Mouse (Mus musculus) adrenal gland, adult 2 months (tissue): Measurements from ENCODE around the gene Nthl1. TPM values are rescaled to one million over a fixed set of nuclear protein-coding genes. Genes with fewer than 3 reads are reported as not detected.
"Not testable (repeated sequence)": the region's sequence is repeated elsewhere in the genome, so short reads cannot be mapped to it uniquely, and the experiment has no call there.

ENCODE experiments used
- DNase-seq: peaks from one replicate; pipeline ENCODE4 v3.0.0; 2021
- polyA plus RNA-seq: library from polyadenylated mRNA; depleted of rRNA; stranded (reverse); fragments of >200 nt; gene quantifications from 2 replicates; pipeline ENCODE4 v1.2.3, GENCODE M21; 2012
- total RNA-seq, 2 experiments: library from RNA; stranded (reverse); gene quantifications; 2 replicates each; pipeline ENCODE4 v1.2.3; 2021

Gene Nthl1
- total and polyA plus RNA-seq, 3 experiments = 4.8 to 13.8 (median 10.1) TPM

DNA sequence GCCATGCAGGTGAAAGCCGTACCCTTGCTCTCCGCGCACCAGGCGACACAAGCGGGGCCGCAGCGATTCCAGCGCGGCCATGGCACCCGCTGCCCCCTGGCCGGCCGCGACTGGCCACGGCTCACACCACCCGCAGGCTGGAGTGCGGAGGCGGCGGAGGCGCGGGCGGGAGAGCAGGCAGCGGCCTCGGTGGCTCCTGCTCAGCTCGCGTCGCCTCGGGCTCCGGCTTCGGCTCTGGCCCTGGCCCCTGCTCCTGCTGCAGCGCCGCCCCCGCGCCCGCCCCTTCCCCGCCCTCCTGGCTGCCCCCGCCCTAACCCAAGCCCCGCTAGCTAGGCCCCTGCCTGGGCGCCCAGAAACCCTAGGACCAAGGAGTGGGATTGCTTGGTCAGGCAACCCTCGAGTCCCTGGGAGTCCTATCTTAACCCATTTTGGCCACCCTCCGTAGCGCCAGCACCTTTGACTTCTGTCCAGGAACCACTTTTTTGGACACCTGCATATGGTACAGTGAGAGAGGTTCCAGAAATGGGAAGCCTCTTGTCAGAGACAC lies 17.7 kb downstream of the Nthl1 start, which contains the start of gene Slc9a3r2:
TSS of gene Slc9a3r2 (minus strand) at position 258 of the 547 bp plus-strand sequence.
- peak; percentile 87 for DNase-seq

GRCm38 (mm10) chr17:24650766-24651165 lies 18.3 kb downstream of the Nthl1 start:
- no peak for DNase-seq

DNA sequence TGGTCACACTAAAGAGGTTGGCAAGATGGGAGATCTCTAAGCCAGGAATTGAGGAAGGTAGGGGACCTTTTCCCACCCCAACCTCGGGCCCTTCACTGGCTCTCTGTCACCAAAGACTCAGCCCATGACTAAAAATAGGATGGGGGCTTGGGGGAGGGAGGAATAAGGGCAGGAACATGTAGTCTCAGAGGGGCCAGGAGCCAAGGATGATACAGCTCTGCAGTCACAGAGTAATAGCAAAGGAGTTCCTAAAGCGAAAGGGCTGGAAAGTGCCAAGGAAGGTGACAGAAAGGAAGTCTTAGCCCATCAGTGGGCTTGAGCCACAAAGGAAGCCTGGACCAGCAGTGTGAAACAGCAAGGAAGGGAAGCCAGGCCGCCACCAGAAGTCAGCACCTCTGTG lies 19.4 kb downstream of the Nthl1 start:
- no peak for DNase-seq

GRCm38 (mm10) chr17:24653967-24654710 lies 21.7 kb downstream of the Nthl1 start:
- DNase-seq = peak; percentile 73

DNA sequence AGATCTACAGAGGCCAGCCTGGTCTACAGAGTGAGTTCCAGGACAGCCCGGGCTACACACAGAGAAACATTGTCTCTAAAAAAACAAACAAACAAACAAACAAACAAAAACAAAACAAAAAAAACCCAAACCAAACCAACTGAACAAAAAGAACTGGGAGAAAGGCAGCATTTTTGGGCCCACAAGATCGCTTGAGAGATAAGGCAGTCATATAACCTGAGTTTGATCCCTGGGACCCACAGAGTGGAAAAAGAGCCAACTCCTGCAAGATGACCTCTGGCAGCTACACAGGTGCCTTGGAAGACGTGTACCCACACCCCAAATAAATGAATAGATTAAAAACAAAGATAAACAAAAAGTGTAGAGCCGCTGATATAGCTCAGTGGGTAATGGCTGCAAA lies 22.5 kb downstream of the Nthl1 start:
- no peak for DNase-seq

DNA sequence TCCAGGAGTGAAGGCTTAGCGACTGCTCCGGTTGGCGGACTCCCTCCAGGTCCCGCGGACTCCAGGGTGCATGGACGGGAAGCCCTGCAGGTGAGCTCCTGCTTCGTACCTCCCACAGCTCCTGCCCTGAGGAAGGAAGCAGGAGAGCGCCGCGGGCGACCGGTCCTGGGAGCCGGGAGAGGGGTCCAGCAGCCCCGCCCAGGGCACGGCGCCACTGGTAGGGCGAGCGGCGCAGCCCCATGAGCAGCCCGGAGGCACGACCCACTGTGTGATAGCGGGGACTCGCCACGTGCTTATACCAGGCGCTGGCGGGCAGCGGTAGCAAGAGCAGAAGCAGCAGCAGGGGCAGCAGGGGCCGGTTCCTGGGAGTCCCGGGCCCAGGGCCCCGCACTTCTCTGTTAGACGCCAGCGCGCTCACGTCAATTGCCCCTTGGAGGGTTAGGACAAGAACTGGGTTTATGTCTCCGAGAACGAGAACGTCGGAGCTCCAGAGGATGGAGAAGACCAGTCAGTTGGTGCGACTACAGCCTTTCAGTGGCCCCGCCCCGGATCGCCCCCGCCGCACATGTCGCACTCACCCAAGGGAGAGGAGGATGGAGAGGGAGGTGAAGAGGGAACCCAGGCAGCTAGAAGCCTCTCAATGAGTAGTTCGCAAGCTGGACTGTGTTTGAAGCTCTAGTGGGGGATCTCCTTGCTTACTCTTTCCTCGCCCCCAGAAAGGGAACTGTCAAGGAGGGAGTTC lies 25.7 kb downstream of the Nthl1 start, which contains the start of gene Npw:
TSS of gene Npw (minus strand) at position 441 of the 742 bp plus-strand sequence.
- no peak for DNase-seq

DNA sequence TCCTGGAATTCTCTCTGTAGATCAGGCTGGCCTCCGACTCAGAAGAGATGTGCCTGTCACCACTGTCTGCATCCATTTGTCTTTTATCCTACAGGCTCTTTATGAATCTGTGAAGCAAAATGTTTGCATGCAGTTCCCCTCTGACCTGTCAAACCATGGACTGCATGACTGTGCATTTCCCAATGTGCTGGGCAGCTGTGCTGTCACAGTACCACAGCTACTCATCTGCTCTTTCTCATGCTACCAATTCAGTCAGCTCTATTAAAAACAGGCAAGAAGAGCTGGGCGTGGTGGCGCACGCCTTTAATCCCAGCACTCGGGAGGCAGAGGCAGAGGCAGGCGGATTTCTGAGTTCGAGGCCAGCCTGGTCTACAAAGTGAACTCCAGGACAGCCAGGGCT lies 34.5 kb downstream of the Nthl1 start:
- DNase-seq = not testable (repeated sequence)

DNA sequence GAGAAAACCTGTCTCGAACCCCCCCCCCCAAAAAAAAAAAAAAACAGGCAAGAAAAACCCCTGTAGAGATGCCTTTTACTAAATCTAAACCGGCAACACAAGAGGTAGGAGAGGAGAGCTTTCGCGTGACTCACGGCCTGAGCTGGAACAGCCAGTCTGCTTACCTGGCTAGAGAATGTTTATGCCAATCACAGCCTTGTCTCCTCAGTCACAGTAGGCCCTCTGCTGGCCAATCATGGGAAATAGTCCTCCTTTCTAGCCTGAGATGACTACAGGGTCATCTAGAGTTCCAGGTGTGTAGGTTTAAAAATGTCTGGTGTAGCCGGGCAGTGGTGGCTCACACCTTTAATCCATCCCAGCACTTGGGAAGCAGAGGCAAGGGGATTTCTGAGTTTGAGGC lies 34.9 kb downstream of the Nthl1 start:
- DNase-seq = peak; percentile 61

DNA sequence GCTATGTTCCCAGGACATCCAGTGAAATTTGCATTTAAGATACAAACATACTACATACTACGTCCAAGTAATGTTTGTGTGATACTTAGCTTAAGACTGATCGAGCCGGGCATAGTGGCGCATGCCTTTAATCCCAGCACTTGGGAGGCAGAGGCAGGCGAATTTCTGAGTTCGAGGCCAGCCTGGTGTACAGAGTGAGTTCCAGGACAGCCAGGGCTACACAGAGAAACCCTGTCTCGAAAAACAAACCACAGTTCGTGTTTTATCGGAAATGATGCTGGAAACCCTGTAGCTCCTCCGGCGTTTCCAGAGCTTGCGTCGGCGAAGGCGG lies 36.7 kb downstream of the Nthl1 start:
- not testable (repeated sequence) for DNase-seq

GRCm38 (mm10) chr17:24669545-24670245 lies 37.2 kb downstream of the Nthl1 start, which contains the start of gene Zfp598:
Gene Zfp598, plus strand, starts transcription at chr17:24669687.
- DNase-seq = peak; percentile 97

- peak; percentile 40 for DNase-seq
Observed at GRCm38 (mm10) chr17:24670246-24670844, 37.9 kb downstream of the Nthl1 start.

- no peak for DNase-seq
Observed at GRCm38 (mm10) chr17:24671346-24671745, 38.9 kb downstream of the Nthl1 start.

DNA sequence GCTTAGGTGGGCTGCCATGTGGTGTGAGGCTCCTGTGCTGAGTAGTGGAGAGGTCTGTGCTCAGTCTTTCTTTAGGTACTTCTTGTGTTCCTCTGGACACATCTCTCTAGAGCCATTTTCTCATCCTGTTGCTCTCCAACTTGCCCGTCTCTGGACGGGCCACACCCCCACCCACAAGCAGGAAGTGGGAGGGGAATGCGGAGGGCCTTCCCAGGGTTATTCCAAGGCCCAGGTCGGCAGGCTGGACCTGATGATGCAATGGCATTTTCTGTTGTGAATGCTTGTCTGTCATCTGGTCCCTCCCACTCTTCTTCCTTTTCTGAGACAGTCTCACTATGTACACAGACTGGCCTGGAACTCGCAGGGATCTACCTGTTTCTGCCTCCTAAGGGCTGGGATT lies 39.7 kb downstream of the Nthl1 start:
- DNase-seq = peak; percentile 87

DNA sequence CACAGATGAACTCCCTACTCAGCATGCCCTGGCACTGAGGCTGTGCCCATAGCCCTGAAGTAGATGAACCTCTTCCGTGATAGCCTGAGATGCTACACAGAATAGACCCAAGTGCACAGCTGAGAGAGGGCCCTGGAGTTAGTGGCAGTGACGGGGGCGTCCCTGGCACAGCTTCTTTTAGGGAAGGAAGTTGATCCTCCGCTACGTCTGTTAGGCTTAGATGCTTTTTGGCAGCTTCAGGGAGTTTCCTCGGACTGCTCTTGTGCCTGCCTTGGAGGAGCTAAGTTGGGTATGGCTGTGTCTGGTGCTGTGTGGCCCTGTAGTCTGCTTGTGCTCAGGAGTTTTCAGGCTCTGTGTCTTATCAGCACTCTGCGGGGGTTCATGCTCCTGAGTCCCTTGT lies 41.8 kb downstream of the Nthl1 start:
- DNase-seq = no peak

GRCm38 (mm10) chr17:24676187-24676586 lies 43.7 kb downstream of the Nthl1 start:
- DNase-seq = no peak

DNA sequence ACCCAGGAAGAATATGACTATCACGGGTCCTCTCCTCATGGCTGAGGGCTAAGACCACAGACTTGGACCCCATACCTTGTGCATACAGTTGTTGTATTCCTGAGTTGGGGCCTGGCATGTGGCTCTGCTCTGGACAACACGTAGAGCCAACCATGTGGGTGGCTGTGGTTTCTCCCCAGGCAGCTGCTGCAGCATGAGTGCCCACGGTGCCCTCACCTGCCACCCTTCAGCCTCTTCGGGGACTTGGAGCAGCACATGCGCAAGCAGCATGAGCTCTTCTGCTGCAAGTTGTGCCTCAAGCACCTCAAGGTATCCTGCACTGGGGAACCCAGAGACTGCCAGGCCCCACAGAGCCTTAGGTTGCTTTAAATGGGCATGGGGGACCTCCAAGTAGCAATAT lies 44.4 kb downstream of the Nthl1 start:
- DNase-seq = no peak

GRCm38 (mm10) chr17:24677500-24678080 lies 45.1 kb downstream of the Nthl1 start:
- DNase-seq = no peak

DNA sequence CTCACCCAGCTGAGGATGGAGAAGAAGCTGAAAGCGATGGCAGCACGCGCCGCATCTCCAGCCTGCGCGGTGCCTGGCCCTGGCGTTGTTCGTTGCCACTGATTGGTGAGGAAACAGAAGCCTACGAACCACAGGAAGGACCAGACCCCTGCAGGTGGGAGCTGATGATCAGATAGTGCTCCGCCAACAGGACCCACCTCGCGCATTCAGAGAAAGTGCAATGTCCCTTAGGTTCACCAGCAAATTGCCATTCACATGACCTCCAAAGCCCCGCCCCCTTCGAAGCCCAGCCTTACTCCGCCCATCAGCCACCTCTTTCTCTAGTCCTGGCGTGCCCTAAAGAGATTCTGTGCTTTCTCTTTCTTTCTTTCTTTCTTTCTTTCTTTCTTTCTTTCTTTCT lies 54.0 kb downstream of the Nthl1 start:
- peak; percentile 49 for DNase-seq

- peak; percentile 75 for DNase-seq
Observed at GRCm38 (mm10) chr17:24687146-24687595, 54.7 kb downstream of the Nthl1 start.

GRCm38 (mm10) chr17:24687599-24687998 lies 55.1 kb downstream of the Nthl1 start:
- DNase-seq = no peak
